Mouse (Mus musculus) CH12.LX (cell line): ENCODE measurements around the gene Tmsb4x.

Experiments used
- CHD1 ChIP-seq: IDR thresholded peaks from 2 replicates; pipeline ENCODE4 v1.6.1; 2012; ENCODE audit warnings: low read depth, low read length, improper control_type of control experiment, inconsistent platforms
- CTCF ChIP-seq, 2 experiments: IDR thresholded peaks in 1 of 2; conservative IDR thresholded peaks in 1 of 2; 2 replicates each; pipeline ENCODE4 v1.5.1; 2011 to 2012; ENCODE audit warnings: low read depth in 2 of 2, low read length in 2 of 2, improper control_type of control experiment in 1 of 2, inconsistent platforms in 1 of 2, mild to moderate bottlenecking in 1 of 2, moderate library complexity in 1 of 2
- EP300 ChIP-seq: IDR thresholded peaks from 2 replicates; pipeline ENCODE4 v1.6.1; 2011; ENCODE audit warnings: low read length, improper control_type of control experiment

DNA sequence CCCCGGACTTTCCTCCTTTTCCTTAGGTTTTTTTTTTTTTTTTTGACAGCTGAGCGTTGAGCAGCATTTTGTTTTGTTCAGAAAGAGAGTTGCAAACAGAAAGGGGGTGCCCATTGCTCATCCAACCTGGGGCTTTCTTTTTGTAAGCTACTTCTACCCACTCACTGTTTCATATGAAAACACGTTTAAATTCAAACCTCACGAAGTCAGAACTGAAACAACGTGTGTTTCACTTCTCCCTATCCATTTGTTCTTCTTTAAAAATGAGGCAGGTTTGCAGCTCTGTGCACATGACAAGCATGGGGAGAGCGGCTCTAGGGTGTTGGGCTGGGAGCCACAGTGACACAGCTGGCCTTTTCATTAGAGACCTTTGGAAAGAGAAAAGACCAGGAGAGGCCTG is 33.8 kb downstream of the Tmsb4x start:
- TF ChIP-seq CTCF (conservative IDR thresholded peaks at IDR 0.05 in 1 of 2, IDR thresholded peaks at IDR 0.05 in 1 of 2; ENCODE audit: low read depth in 2 of 2, low read length in 2 of 2) (no peak), EP300 (peak; percentile 85), CHD1 (no peak)
